Mouse (Mus musculus) heart, embryonic 11.5 days (tissue): ENCODE measurements at regions not wholly inside any gene's neighbourhood (a gene's known extent, or its start where the extent isn't known, plus 50 kb on each side); places are given as distances from the start of the nearest gene placed in this dataset.

Experiments used
- ATAC-seq: fragments of 200-750 bp; cut with Nextera tagmentation; replicated peaks from 2 replicates; pipeline ENCODE4 v1.8.0; 2017; ENCODE audit warnings: moderate library complexity; ENCODE audit not compliant: insufficient number of reproducible peaks, low FRiP score, low TSS enrichment
- H3K27ac ChIP-seq: fragments of 300-500 bp; sonication (generic); 2 replicates; pipeline ENCODE4 v1.5.1; 2014; ENCODE audit warnings: mild to moderate bottlenecking, low read depth, low read length
- H3K27me3 ChIP-seq: fragments of 300-500 bp; sonication (generic); 2 replicates; pipeline ENCODE4 v1.6.1; 2014; ENCODE audit warnings: mild to moderate bottlenecking, low read length, mixed read lengths; ENCODE audit not compliant: control insufficient read depth, insufficient read depth
- H3K36me3 ChIP-seq: fragments of 300-500 bp; sonication (generic); 2 replicates; pipeline ENCODE4 v1.6.1; 2014; ENCODE audit warnings: mild to moderate bottlenecking, low read length, moderate library complexity, mixed read lengths; ENCODE audit not compliant: control insufficient read depth, insufficient read depth
- H3K4me1 ChIP-seq: fragments of 300-500 bp; sonication (generic); 2 replicates; pipeline ENCODE4 v1.6.1; 2014; ENCODE audit warnings: low read length; ENCODE audit not compliant: control insufficient read depth, insufficient read depth
- H3K4me2 ChIP-seq: fragments of 300-500 bp; sonication (generic); 2 replicates; pipeline ENCODE4 v1.6.1; 2014; ENCODE audit warnings: mild to moderate bottlenecking, moderate library complexity
- H3K4me3 ChIP-seq: fragments of 300-500 bp; sonication (generic); 2 replicates; pipeline ENCODE4 v1.5.1; 2014; ENCODE audit warnings: low read depth, low read length
- H3K9ac ChIP-seq: fragments of 300-500 bp; sonication (generic); 2 replicates; pipeline ENCODE4 v1.6.1; 2014; ENCODE audit warnings: mild to moderate bottlenecking, low read depth, low read length, moderate library complexity
- H3K9me3 ChIP-seq: fragments of 300-500 bp; sonication (generic); replicated peaks from 2 replicates; pipeline ENCODE4 v1.6.1; 2016; ENCODE audit warnings: low read length; ENCODE audit not compliant: control insufficient read depth
- WGBS: fragments of 180-500 bp; shearing (Covaris S2); extraction: QIAGEN DNeasy Blood & Tissue Kit; methylation state at CpG from one replicate; pipeline ENCODE4 v1.1.7; 2014; ENCODE audit not compliant: insufficient replicate concordance; 5-methylcytosine and 5-hydroxymethylcytosine counted together

GRCm38 (mm10) chr3:52529136-52529535 is 261.0 kb downstream of the Foxo1 start:
- Histone ChIP-seq H3K4me2 (no peak overlapping the region), H3K27ac (no peak overlapping the region), H3K36me3 (no peaks in the 10 kb centered on the region), H3K4me3 (no peak overlapping the region), H3K9me3 (no peaks in the 10 kb centered on the region), H3K4me1 (no peaks in the 10 kb centered on the region), H3K27me3 (no peaks in the 10 kb centered on the region), H3K9ac (no peak overlapping the region)
- ATAC-seq, result no peak
- WGBS, result 80% methylated on average over 6 of the region's 6 CpGs

- Histone ChIP-seq H3K4me2 (no peak overlapping the region), H3K9me3 (no peaks in the 10 kb centered on the region), H3K27me3 (no peaks in the 10 kb centered on the region), H3K9ac (no peak overlapping the region), H3K36me3 (no peaks in the 10 kb centered on the region), H3K4me3 (no peak overlapping the region), H3K27ac (no peak overlapping the region), H3K4me1 (no peaks in the 10 kb centered on the region)
- WGBS, result 85% methylated on average over 7 of the region's 7 CpGs
- no peak for ATAC-seq
Observed at GRCm38 (mm10) chr3:52528521-52528920, 260.4 kb downstream of the Foxo1 start.

GRCm38 (mm10) chr3:52527781-52528180 is 259.6 kb downstream of the Foxo1 start:
- no peak for ATAC-seq
- H3K4me3 ChIP-seq, result no peak overlapping the region
- WGBS, result 58% methylated on average over 3 of the region's 3 CpGs
- no peaks in the 10 kb centered on the region for H3K27me3 ChIP-seq
- H3K27ac ChIP-seq, result no peak overlapping the region
- no peaks in the 10 kb centered on the region for H3K4me1 ChIP-seq
- no peaks in the 10 kb centered on the region for H3K36me3 ChIP-seq
- no peaks in the 10 kb centered on the region for H3K9me3 ChIP-seq
- no peak overlapping the region for H3K4me2 ChIP-seq
- H3K9ac ChIP-seq, result no peak overlapping the region

GRCm38 (mm10) chr3:52527010-52527754 is 259.0 kb downstream of the Foxo1 start:
- H3K27me3 ChIP-seq, result no peaks in the 10 kb centered on the region
- no peaks in the 10 kb centered on the region for H3K9me3 ChIP-seq
- no peak overlapping the region for H3K4me3 ChIP-seq
- no peak overlapping the region for H3K9ac ChIP-seq
- H3K4me1 ChIP-seq, result no peaks in the 10 kb centered on the region
- H3K36me3 ChIP-seq, result no peaks in the 10 kb centered on the region
- no peak overlapping the region for H3K27ac ChIP-seq
- ATAC-seq, result no peak
- 56% methylated on average over 14 of the region's 14 CpGs for WGBS
- H3K4me2 ChIP-seq, result no peak overlapping the region

- WGBS, result 80% methylated on average over 12 of the region's 12 CpGs
Observed at GRCm38 (mm10) chr3:52522886-52523285, 254.8 kb downstream of the Foxo1 start.

GRCm38 (mm10) chr3:52520609-52520947 is 252.4 kb downstream of the Foxo1 start:
- WGBS, result 50% methylated on average over 4 of the region's 4 CpGs
- Histone ChIP-seq H3K27ac (no peak overlapping the region), H3K27me3 (no peaks in the 10 kb centered on the region), H3K36me3 (no peaks in the 10 kb centered on the region), H3K4me2 (peak overlapping the region; percentile 42; the same call in 1 of the 2 replicates), H3K9me3 (no peaks in the 10 kb centered on the region), H3K4me3 (no peak overlapping the region), H3K4me1 (no peaks in the 10 kb centered on the region; the same call in 1 of the 2 replicates), H3K9ac (no peak overlapping the region)
- ATAC-seq, result no peak

More at GRCm38 (mm10) chr3:52522886-52523285, 254.8 kb downstream of the Foxo1 start:
- H3K4me3 ChIP-seq, result no peak overlapping the region
- H3K36me3 ChIP-seq, result no peaks in the 10 kb centered on the region
- H3K9ac ChIP-seq, result no peak overlapping the region
- no peaks in the 10 kb centered on the region for H3K27me3 ChIP-seq
- no peak for ATAC-seq
- no peaks in the 10 kb centered on the region for H3K9me3 ChIP-seq
- no peaks in the 10 kb centered on the region; the same call in 1 of the 2 replicates for H3K4me1 ChIP-seq
- no peak overlapping the region for H3K4me2 ChIP-seq
- H3K27ac ChIP-seq, result no peak overlapping the region

GRCm38 (mm10) chr3:52519910-52520608 is 251.9 kb downstream of the Foxo1 start:
- Histone ChIP-seq H3K4me2 (peak overlapping the region; percentile 42), H3K9ac (no peak overlapping the region), H3K27me3 (no peaks in the 10 kb centered on the region), H3K36me3 (no peaks in the 10 kb centered on the region), H3K4me1 (no peaks in the 10 kb centered on the region; the same call in 1 of the 2 replicates), H3K27ac (no peak overlapping the region), H3K9me3 (no peaks in the 10 kb centered on the region), H3K4me3 (no peak overlapping the region)
- no peak for ATAC-seq
- 46% methylated on average over 22 of the region's 22 CpGs for WGBS

- no peak overlapping the region for H3K4me3 ChIP-seq
- no peak overlapping the region for H3K27ac ChIP-seq
- no peaks in the 10 kb centered on the region for H3K36me3 ChIP-seq
- H3K27me3 ChIP-seq, result no peaks in the 10 kb centered on the region
- H3K4me2 ChIP-seq, result no peak overlapping the region
- H3K9ac ChIP-seq, result no peak overlapping the region
- peaks cover 4% of the 10 kb centered on the region; the same call in 1 of the 2 replicates for H3K4me1 ChIP-seq
- WGBS, result 85% methylated on average over 3 of the region's 3 CpGs
- no peaks in the 10 kb centered on the region for H3K9me3 ChIP-seq
- no peak for ATAC-seq
Observed at GRCm38 (mm10) chr3:52517808-52518207, 249.7 kb downstream of the Foxo1 start.
